Mouse (Mus musculus): ENCODE results near the gene Tmem232. TPM values are rescaled to one million over a fixed set of nuclear protein-coding genes. Genes with fewer than 3 reads are reported as not detected.

Gene Tmem232
- polyA plus RNA-seq, 1 experiment = not detected

DNA sequence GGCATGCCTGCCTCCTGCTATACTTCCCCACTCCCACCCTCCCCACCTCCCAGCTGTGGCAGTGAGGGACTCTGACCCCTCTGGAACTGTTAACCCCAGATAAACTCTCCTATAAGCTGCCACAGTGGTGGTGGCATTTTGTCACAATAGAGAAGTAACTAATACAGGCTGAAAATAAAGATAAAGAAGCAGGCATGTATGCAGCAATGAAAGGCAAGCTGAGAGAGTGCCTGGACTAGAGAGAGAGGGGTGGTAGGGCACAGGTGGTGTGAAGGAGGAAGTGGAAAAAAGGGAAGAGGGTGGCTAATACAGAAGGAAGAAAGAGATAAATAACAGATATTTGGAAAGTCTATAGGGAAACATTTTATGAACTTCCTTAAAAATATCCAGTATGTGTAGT lies 121.5 kb downstream of the Tmem232 start:
- Histone ChIP-seq H3K4me1 (ENCODE audit: control insufficient read depth, insufficient read depth, insufficient read length, low read length) (no peaks in the 10 kb centered on the region), H3K27ac (ENCODE audit: insufficient read depth, low read depth, low read length) (no peak overlapping the region), H3K4me3 (ENCODE audit: low read depth, low read length) (no peak overlapping the region), H3K27me3 (ENCODE audit: control insufficient read depth, insufficient read depth, low read length) (no peaks in the 10 kb centered on the region), H3K36me3 (ENCODE audit: control insufficient read depth, insufficient read depth, low read length) (no peaks in the 10 kb centered on the region)
- TF ChIP-seq CTCF (IDR thresholded peaks at IDR 0.05; ENCODE audit: extremely low read depth, insufficient read length, insufficient replicate concordance, low read depth, low read length) (no peak), POLR2A (IDR thresholded peaks at IDR 0.05; ENCODE audit: low read depth, low read length) (no peak)

GRCm38 (mm10) chr17:65405309-65405708 lies 135.3 kb downstream of the Tmem232 start:
- 61% methylated on average over 9 of the region's 9 CpGs for WGBS
- TF ChIP-seq POLR2A (IDR thresholded peaks at IDR 0.05; ENCODE audit: low read depth, low read length) (no peak), CTCF (IDR thresholded peaks at IDR 0.05; ENCODE audit: extremely low read depth, insufficient read length, insufficient replicate concordance, low read depth, low read length) (no peak)
- no peak overlapping the region for H3K27ac ChIP-seq (ENCODE audit: insufficient read depth, low read depth, low read length)

DNA sequence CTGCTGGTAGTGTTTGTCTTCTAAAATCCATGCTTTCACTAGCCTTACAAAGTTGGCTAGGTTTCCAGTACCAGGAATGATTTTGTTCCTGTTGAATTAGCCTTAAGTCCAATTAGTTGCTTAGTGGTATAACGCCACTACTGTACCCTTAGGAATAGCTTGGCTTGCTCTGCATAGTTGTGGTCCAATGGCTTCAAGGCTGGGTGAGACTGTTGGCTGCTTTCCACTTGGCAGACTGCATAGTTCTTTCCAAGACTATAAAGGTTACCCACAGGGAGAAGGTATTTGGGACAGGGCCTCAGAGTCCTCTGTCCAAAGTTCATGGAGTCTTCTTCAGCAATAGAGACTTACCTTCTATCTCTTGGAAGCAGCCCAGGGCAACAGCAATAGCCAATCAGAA lies 139.7 kb downstream of the Tmem232 start:
- TF ChIP-seq CTCF (IDR thresholded peaks at IDR 0.05; ENCODE audit: extremely low read depth, insufficient read length, insufficient replicate concordance, low read depth, low read length) (no peak), POLR2A (IDR thresholded peaks at IDR 0.05; ENCODE audit: low read depth, low read length) (no peak)
- no peaks in the 10 kb centered on the region for H3K36me3 ChIP-seq (ENCODE audit: control insufficient read depth, insufficient read depth, low read length)
- no peaks in the 10 kb centered on the region for H3K4me1 ChIP-seq (ENCODE audit: control insufficient read depth, insufficient read depth, insufficient read length, low read length)
- 71% methylated on average over 1 of the region's 1 CpGs for WGBS
- H3K4me3 ChIP-seq (ENCODE audit: low read depth, low read length) = no peak overlapping the region
- H3K27ac ChIP-seq (ENCODE audit: insufficient read depth, low read depth, low read length) = no peak overlapping the region
- H3K27me3 ChIP-seq (ENCODE audit: control insufficient read depth, insufficient read depth, low read length) = no peaks in the 10 kb centered on the region

More at GRCm38 (mm10) chr17:65405309-65405708, 135.3 kb downstream of the Tmem232 start:
- H3K27me3 ChIP-seq (ENCODE audit: control insufficient read depth, insufficient read depth, low read length) = no peaks in the 10 kb centered on the region
- no peaks in the 10 kb centered on the region for H3K4me1 ChIP-seq (ENCODE audit: control insufficient read depth, insufficient read depth, insufficient read length, low read length)
- H3K36me3 ChIP-seq (ENCODE audit: control insufficient read depth, insufficient read depth, low read length) = no peaks in the 10 kb centered on the region
- no peak overlapping the region for H3K4me3 ChIP-seq (ENCODE audit: low read depth, low read length)

GRCm38 (mm10) chr17:65384411-65384962 lies 156.1 kb downstream of the Tmem232 start:
- H3K27ac ChIP-seq (ENCODE audit: insufficient read depth, low read depth, low read length) = no peak overlapping the region
- no peak overlapping the region for H3K4me3 ChIP-seq (ENCODE audit: low read depth, low read length)
- 81% methylated on average over 9 of the region's 9 CpGs for WGBS
- TF ChIP-seq POLR2A (IDR thresholded peaks at IDR 0.05; ENCODE audit: low read depth, low read length) (no peak), CTCF (IDR thresholded peaks at IDR 0.05; ENCODE audit: extremely low read depth, insufficient read length, insufficient replicate concordance, low read depth, low read length) (no peak)
- H3K4me1 ChIP-seq (ENCODE audit: control insufficient read depth, insufficient read depth, insufficient read length, low read length) = no peaks in the 10 kb centered on the region
- no peaks in the 10 kb centered on the region for H3K27me3 ChIP-seq (ENCODE audit: control insufficient read depth, insufficient read depth, low read length)
- H3K36me3 ChIP-seq (ENCODE audit: control insufficient read depth, insufficient read depth, low read length) = no peaks in the 10 kb centered on the region

DNA sequence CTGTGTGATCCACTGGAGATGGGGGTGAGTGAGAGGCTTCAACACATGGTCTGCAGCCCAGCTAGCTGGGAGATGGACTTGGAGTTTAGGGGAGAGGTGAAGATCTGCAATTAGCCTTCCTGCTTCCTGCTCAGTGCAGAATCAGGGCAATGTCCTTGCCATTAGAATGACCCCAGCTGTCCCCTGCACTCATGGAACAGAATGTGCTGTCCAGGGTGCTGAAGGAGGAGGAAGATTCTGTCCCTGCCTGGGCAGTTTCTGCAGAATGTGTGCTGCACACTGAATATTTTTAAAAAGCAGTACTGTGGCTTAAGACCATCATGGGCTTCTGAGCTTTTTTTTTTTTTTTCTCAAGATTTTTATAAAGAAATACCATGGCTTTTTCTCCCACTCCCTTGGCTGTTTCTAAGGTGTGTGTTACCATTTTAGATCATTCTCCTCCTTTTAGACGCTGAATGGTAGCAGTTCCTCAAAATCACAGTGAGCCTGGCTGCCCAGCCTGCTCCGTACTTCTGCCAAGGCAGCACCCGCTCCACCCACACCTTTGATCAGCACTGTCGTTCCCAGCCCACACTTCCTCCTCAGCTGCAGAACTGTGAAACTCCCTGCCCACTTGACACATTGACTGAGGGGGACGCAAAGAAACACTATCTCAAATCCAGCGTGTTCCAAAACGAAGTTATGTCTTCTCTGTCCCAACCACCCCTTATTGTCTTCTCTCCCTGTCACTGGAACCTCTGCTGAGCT lies 170.4 kb downstream of the Tmem232 start:
- Histone ChIP-seq H3K27me3 (ENCODE audit: control insufficient read depth, insufficient read depth, low read length) (no peaks in the 10 kb centered on the region), H3K4me3 (ENCODE audit: low read depth, low read length) (no peak overlapping the region), H3K27ac (ENCODE audit: insufficient read depth, low read depth, low read length) (no peak overlapping the region), H3K4me1 (ENCODE audit: control insufficient read depth, insufficient read depth, insufficient read length, low read length) (no peaks in the 10 kb centered on the region), H3K36me3 (ENCODE audit: control insufficient read depth, insufficient read depth, low read length) (no peaks in the 10 kb centered on the region)
- 43% methylated on average over 7 of the region's 7 CpGs for WGBS
- no peak for TF ChIP-seq CTCF (IDR thresholded peaks at IDR 0.05; ENCODE audit: extremely low read depth, insufficient read length, insufficient replicate concordance, low read depth, low read length)
- TF ChIP-seq POLR2A (IDR thresholded peaks at IDR 0.05; ENCODE audit: low read depth, low read length) = no peak

DNA sequence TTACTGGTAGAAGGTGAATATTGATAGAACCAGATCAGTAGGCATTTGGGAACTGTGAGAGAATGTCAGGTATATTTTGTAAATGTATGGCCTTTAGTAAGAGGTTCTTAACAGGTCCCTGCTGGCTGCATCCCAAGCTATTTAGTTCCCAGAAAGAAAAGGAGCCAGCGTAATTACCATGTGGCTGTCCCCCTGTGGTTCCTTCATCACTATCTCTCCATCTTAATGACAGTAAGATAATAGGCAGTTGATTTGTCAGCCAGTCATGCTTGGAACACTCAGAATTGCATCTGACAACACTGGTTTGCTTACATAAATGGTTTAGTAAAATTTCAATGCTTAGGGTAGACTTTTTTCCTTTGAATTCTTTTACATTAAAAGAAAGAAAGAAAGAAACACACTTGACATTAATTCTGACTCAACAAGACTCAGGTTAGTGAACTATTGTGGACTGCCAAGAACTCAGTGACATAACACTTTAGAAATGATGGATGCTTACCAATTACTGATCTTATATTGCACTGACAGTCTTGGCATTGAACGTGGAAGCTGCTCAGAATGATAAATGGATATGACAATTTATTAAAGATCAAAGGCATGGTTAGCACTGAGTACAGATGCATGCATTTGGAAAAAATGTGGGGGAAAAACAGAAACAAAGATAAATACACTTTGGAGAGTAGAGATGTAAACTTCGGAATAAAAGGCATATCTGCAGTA lies 174.9 kb downstream of the Tmem232 start:
- Histone ChIP-seq H3K27me3 (ENCODE audit: control insufficient read depth, insufficient read depth, low read length) (no peaks in the 10 kb centered on the region), H3K4me1 (ENCODE audit: control insufficient read depth, insufficient read depth, insufficient read length, low read length) (no peaks in the 10 kb centered on the region), H3K36me3 (ENCODE audit: control insufficient read depth, insufficient read depth, low read length) (no peaks in the 10 kb centered on the region), H3K27ac (ENCODE audit: insufficient read depth, low read depth, low read length) (no peak overlapping the region), H3K4me3 (ENCODE audit: low read depth, low read length) (no peak overlapping the region)
- 76% methylated on average over 3 of the region's 3 CpGs for WGBS
- TF ChIP-seq CTCF (IDR thresholded peaks at IDR 0.05; ENCODE audit: extremely low read depth, insufficient read length, insufficient replicate concordance, low read depth, low read length) = no peak
- TF ChIP-seq POLR2A (IDR thresholded peaks at IDR 0.05; ENCODE audit: low read depth, low read length) = no peak

- TF ChIP-seq CTCF (IDR thresholded peaks at IDR 0.05; ENCODE audit: extremely low read depth, insufficient read length, insufficient replicate concordance, low read depth, low read length) (no peak), POLR2A (IDR thresholded peaks at IDR 0.05; ENCODE audit: low read depth, low read length) (no peak)
- Histone ChIP-seq H3K36me3 (ENCODE audit: control insufficient read depth, insufficient read depth, low read length) (no peaks in the 10 kb centered on the region), H3K27me3 (ENCODE audit: control insufficient read depth, insufficient read depth, low read length) (no peaks in the 10 kb centered on the region), H3K4me1 (ENCODE audit: control insufficient read depth, insufficient read depth, insufficient read length, low read length) (no peaks in the 10 kb centered on the region), H3K27ac (ENCODE audit: insufficient read depth, low read depth, low read length) (no peak overlapping the region), H3K4me3 (ENCODE audit: low read depth, low read length) (no peak overlapping the region)
- WGBS = 88% methylated on average over 8 of the region's 8 CpGs
These were observed 188.7 kb downstream of the Tmem232 start for GRCm38 (mm10) chr17:65351836-65352235.

Data from small intestine, adult 2 months (tissue).